Mouse (Mus musculus) ovary, adult 18-20 months (tissue): ENCODE data around the gene Igfbp5.

Experiments
- DNase-seq: peaks from one replicate; pipeline ENCODE4 v3.0.0; 2022; ENCODE audit warnings: low spot score, mixed read lengths

Gene Igfbp5

DNA sequence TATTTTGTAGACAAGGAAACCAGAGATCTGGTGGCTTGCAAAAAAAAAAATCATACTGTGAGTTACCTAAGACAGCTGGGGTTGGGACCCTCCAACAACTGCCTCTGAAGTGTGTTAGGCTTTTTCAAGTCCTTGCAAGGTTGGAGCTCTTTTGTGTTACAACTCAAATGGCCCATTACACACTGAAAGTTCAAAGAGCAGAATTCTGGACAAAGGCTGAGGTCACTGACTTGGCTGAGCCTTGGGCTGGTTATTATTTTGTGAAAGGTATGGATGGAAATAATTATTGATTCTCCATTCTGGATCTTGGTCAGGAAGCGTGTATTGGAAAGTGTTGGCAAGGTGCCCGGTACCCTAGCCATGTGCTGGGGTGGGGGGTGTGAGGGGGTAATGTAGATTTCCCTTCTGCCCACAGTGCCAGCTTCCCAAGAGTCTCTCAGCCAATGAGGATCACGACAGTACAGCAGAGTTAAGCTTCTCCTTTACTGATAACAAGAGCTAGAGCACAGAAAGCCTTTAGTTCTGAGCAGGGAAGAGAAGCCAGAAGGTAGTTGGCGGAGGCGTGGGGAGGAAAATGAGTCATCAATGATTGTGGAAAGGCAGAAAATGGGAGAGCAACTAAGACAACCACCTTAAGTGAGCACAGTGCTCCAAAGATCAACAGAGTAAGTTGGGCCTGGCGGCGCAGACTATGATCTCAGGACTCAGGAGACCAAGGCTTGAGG lies 64.6 kb downstream of the Igfbp5 start:
- DNase-seq, result no peak

- DNase-seq, result no peak
Measured at GRCm38 (mm10) chr1:72809304-72809703, 65.4 kb downstream of the Igfbp5 start.
